Mouse (Mus musculus) lung, embryonic 16.5 days (tissue): ENCODE measurements around the gene Ttll5. TPM values are rescaled to one million over a fixed set of nuclear protein-coding genes. Genes with fewer than 3 reads are reported as not detected.

ENCODE experiments used
- ATAC-seq: fragments of 200-750 bp; cut with Nextera tagmentation; 2 replicates; pipeline ENCODE4 v1.8.0; 2017; ENCODE audit warnings: low read depth, mild to moderate bottlenecking, moderate library complexity
- H3K27ac ChIP-seq: fragments of 300-500 bp; sonication (generic); 2 replicates; pipeline ENCODE4 v1.5.1; 2014; ENCODE audit warnings: mild to moderate bottlenecking, control low read depth, low read length
- H3K27me3 ChIP-seq: fragments of 300-500 bp; sonication (generic); 2 replicates; pipeline ENCODE4 v1.6.1; 2014; ENCODE audit warnings: low read depth, low read length, mixed read lengths; ENCODE audit not compliant: control insufficient read depth, insufficient read depth
- H3K36me3 ChIP-seq: fragments of 300-500 bp; sonication (generic); 2 replicates; pipeline ENCODE4 v1.6.1; 2014; ENCODE audit warnings: low read length; ENCODE audit not compliant: control insufficient read depth, insufficient read depth
- H3K4me1 ChIP-seq: fragments of 300-500 bp; sonication (generic); replicated peaks from 2 replicates; pipeline ENCODE4 v1.6.1; 2014; ENCODE audit warnings: low read length, mixed read lengths; ENCODE audit not compliant: control insufficient read depth, insufficient read depth
- H3K4me2 ChIP-seq: fragments of 300-500 bp; sonication (generic); 2 replicates; pipeline ENCODE4 v1.6.1; 2014; ENCODE audit warnings: low read depth, low read length, control low read depth
- H3K4me3 ChIP-seq: fragments of 300-500 bp; sonication (generic); 2 replicates; pipeline ENCODE4 v1.5.1; 2014; ENCODE audit warnings: mild to moderate bottlenecking, low read length, control low read depth
- H3K9ac ChIP-seq: fragments of 300-500 bp; sonication (generic); 2 replicates; pipeline ENCODE4 v1.6.1; 2014; ENCODE audit warnings: low read length, control low read depth
- H3K9me3 ChIP-seq: fragments of 300-500 bp; sonication (generic); 2 replicates; pipeline ENCODE4 v1.6.1; 2016; ENCODE audit warnings: low read length; ENCODE audit not compliant: control insufficient read depth
- WGBS: fragments of 180-500 bp; shearing (Covaris S2); extraction: QIAGEN DNeasy Blood & Tissue Kit; methylation state at CpG from one replicate; pipeline ENCODE4 v1.1.7; 2014; 5-methylcytosine and 5-hydroxymethylcytosine counted together
- polyA plus RNA-seq: library from polyadenylated mRNA; unstranded; fragments of >200 nt; fragmentation: Nextera tagmentation; extraction: Ambion mirVana; gene quantifications from 2 replicates; pipeline ENCODE4 v1.2.1, GENCODE M21; 2015

The Ttll5 gene
- polyA plus RNA-seq: 15.5 and 17.5 TPM in 2 replicates

DNA sequence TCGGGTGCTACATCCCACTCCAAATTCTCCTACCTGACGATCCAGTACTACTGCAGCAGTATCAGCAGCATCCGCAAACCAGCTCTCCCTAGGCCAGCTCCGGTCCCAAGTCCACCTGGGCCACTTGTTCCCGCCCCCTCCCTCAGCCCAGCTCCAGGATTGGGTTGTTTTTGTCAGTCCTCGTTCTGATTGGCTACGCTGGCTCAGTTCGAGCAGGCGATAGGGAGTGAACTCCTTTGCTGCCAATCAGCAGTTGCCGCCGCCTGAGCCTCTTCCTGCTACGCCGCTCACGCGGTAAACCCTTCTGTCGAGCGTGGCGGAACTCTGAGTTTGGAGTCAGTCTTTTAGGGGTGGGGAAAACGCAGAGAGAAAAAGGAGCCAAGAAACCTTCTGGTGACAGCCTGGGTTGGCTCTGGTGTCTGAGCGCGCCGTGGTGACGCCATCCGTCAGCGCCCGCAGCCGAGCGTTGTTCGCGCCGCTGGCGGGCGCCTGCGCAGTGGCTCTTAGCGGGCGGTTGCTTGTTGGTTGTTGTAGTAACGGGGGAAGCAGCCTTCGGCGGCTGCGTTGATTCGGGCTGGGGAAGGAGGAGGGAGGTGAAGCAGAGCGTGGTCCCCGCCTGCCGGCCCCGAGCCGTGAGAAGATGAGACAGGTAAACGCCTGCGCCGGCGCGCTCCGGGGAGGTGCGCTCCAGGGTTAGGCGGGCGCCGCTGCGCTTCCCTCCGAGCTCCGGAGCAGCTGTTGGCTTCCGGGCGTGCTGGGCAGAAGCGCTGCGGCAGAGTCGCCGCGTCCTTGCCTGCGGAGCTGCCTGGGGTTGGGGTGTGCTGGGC lies at the start of gene Ttll5, which contains the start of gene Erg28:
Gene Ttll5, plus strand, starts transcription at position 222 of the 827 bp plus-strand sequence.
Gene Erg28, minus strand, starts transcription at position 113 of the 827 bp plus-strand sequence.
- ATAC-seq: peak; percentile 98
- Histone ChIP-seq H3K4me3 (peak within 1 kb of the TSS; percentile 90), H3K27ac (peak within 1 kb of the TSS; percentile 95), H3K36me3 (peaks cover 4% of the 10 kb centered on the region; the same call in 1 of the 2 replicates), H3K9ac (peak within 1 kb of the TSS; percentile 78), H3K9me3 (no peaks in the 10 kb centered on the region), H3K27me3 (no peaks in the 10 kb centered on the region), H3K4me2 (peak within 1 kb of the TSS; percentile 94), H3K4me1 (peaks cover 12% of the 10 kb centered on the region)
- under 1% methylated on average over 61 of the region's 67 CpGs for whole genome bisulfite sequencing

DNA sequence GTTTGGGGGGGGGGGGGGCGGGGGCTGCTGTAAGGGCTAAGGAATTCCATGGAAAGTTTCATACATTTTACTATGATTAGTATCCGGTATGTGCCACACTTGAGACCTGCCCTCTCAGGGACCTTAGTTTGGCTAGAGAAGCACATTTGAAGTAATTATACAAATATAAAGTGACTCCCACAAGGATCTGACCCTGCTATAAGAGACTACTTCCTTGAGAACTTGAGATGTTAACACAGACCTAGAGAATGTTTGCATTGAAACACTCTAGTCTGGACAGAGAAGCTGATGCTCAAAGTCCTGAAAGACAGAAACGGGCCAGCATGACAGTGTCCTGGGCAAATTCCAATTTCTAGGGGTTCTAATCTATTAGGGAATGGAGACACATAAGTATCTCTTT lies 45.5 kb upstream of the Ttll5 start:
- Histone ChIP-seq H3K9me3 (no peaks in the 10 kb centered on the region), H3K36me3 (no peaks in the 10 kb centered on the region), H3K4me3 (no peak overlapping the region), H3K27me3 (no peaks in the 10 kb centered on the region), H3K9ac (no peak overlapping the region), H3K4me1 (peaks cover 10% of the 10 kb centered on the region; the same call in 1 of the 2 replicates), H3K27ac (peak overlapping the region; percentile 62; the same call in 1 of the 2 replicates), H3K4me2 (no peak overlapping the region)
- peak; percentile 87 for ATAC-seq
- 24% methylated on average over 3 of the region's 3 CpGs for WGBS

- Histone ChIP-seq H3K27me3 (no peaks in the 10 kb centered on the region), H3K4me2 (no peak overlapping the region), H3K9ac (no peak overlapping the region), H3K36me3 (no peaks in the 10 kb centered on the region), H3K4me1 (peaks cover 10% of the 10 kb centered on the region; the same call in 1 of the 2 replicates), H3K9me3 (no peaks in the 10 kb centered on the region), H3K4me3 (no peak overlapping the region), H3K27ac (peak overlapping the region; percentile 1; the same call in 1 of the 2 replicates)
- ATAC-seq: no peak
- WGBS: 71% methylated on average over 5 of the region's 5 CpGs
Measured at GRCm38 (mm10) chr12:85779707-85780106, 44.8 kb upstream of the Ttll5 start.

DNA sequence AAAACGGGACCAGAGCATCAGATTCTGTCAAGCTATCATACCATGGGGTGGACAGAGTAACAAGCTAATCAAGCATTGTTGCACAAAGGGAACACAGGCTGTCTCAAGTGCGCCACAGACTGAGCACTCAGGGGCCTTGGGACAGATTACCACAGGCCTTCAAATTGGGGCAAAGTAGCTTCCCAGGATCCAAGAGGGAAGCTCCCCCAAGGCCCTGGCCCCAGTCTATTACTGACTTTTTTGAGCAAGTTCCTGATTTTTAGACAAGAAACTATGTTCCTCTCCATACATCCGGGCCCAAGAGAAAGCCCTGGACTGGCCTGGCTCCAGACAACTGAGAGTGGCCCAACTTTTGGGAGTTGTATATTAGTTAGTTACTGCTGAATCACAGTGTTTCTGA lies 42.9 kb upstream of the Ttll5 start:
- ATAC-seq: no peak
- Histone ChIP-seq H3K9me3 (no peaks in the 10 kb centered on the region), H3K27ac (no peak overlapping the region), H3K4me1 (peaks cover 10% of the 10 kb centered on the region; the same call in 1 of the 2 replicates), H3K4me3 (no peak overlapping the region), H3K36me3 (no peaks in the 10 kb centered on the region), H3K27me3 (no peaks in the 10 kb centered on the region), H3K9ac (no peak overlapping the region), H3K4me2 (no peak overlapping the region)
- WGBS: 83% methylated on average over 3 of the region's 3 CpGs

- 60% methylated on average over 19 of the region's 19 CpGs for WGBS
- Histone ChIP-seq H3K36me3 (no peaks in the 10 kb centered on the region), H3K27ac (no peak overlapping the region), H3K4me2 (no peak overlapping the region), H3K9ac (no peak overlapping the region), H3K9me3 (no peaks in the 10 kb centered on the region), H3K27me3 (no peaks in the 10 kb centered on the region), H3K4me3 (no peak overlapping the region), H3K4me1 (no peaks in the 10 kb centered on the region)
- ATAC-seq: no peak
Measured at GRCm38 (mm10) chr12:85784916-85785815, 39.3 kb upstream of the Ttll5 start.

GRCm38 (mm10) chr12:85792158-85792557 lies 32.3 kb upstream of the Ttll5 start:
- Histone ChIP-seq H3K4me3 (no peak overlapping the region), H3K4me2 (no peak overlapping the region), H3K9me3 (no peaks in the 10 kb centered on the region), H3K36me3 (no peaks in the 10 kb centered on the region), H3K27ac (no peak overlapping the region), H3K27me3 (no peaks in the 10 kb centered on the region), H3K4me1 (no peaks in the 10 kb centered on the region), H3K9ac (no peak overlapping the region)
- WGBS: 85% methylated on average over 4 of the region's 4 CpGs
- ATAC-seq: no peak

DNA sequence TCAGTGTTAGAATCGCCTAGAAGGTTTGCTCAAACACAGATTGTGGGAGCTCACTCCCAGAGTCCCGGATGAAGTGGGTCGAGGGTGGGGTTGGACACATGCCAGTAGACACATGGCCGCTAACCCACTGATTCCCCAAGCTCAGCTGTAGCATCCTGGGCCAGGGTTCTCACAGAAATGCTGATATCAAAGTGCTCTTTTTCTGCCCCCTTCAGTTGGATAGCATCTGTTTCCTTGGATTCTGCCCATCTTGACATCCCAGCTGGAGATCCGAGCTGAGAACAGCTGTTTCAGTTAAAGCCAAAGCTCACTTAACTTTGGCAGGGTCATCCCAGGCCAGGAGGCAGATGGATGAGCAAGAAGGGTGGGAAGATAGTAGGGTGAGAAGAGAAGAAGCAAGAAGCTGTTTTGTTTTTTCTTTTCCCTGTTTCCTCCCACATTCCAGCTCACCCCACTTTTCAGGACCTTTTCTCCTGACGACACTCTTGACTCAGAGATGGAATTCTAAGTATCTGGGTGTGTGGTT lies 31.6 kb upstream of the Ttll5 start:
- Histone ChIP-seq H3K9ac (no peak overlapping the region), H3K27ac (no peak overlapping the region), H3K9me3 (no peaks in the 10 kb centered on the region), H3K4me3 (no peak overlapping the region), H3K27me3 (no peaks in the 10 kb centered on the region), H3K4me1 (no peaks in the 10 kb centered on the region), H3K36me3 (no peaks in the 10 kb centered on the region), H3K4me2 (no peak overlapping the region)
- ATAC-seq: peak; percentile 47; the same call in 1 of the 2 replicates
- 22% methylated on average over 6 of the region's 6 CpGs for WGBS

DNA sequence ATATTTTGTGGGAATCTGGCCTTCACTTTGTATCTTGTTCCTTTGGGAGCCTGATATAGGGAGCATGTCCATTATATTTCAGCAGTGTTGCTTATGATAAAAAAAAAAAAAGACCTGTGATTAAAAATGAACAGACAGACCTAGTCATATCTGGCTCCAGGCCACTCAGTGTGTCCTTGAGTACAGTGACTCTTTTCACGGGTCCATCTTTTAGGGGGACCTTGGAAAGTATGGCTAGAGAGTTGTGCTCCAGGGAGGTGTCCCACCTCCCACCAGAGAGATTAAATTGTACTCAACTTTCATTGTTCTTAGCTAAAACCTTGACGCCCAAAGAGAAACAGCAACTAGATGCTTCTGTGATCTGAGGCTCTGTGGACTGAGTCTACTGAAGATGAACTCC lies 30.4 kb upstream of the Ttll5 start:
- H3K4me2 ChIP-seq: no peak overlapping the region
- ATAC-seq: no peak
- H3K4me1 ChIP-seq: no peaks in the 10 kb centered on the region
- no peak overlapping the region for H3K9ac ChIP-seq
- no peak overlapping the region for H3K4me3 ChIP-seq
- H3K27me3 ChIP-seq: no peaks in the 10 kb centered on the region
- H3K9me3 ChIP-seq: no peaks in the 10 kb centered on the region
- WGBS: 80% methylated on average over 2 of the region's 2 CpGs
- H3K36me3 ChIP-seq: no peaks in the 10 kb centered on the region
- H3K27ac ChIP-seq: no peak overlapping the region

DNA sequence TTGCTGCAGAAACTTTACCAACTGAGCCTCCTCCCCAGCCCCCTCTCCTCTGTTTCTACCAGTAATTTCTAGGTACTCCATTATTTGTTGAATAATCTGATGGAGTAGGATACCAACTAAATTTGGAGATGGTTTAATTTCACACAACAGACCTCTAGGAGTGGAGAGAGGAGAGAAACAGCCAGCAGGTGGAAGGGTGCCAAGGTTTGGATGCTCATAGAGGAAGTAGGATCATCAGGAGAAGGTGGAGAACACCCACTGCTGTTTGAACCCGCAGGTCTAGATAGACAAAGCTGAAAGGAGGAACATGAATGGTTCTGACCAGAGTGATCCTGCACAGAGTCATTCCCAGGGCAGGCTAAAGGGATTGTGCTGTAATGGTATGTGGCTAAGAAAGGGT lies 28.9 kb upstream of the Ttll5 start:
- no peak for ATAC-seq
- Histone ChIP-seq H3K36me3 (no peaks in the 10 kb centered on the region), H3K4me3 (no peak overlapping the region), H3K9me3 (no peaks in the 10 kb centered on the region), H3K4me1 (no peaks in the 10 kb centered on the region), H3K27me3 (no peaks in the 10 kb centered on the region), H3K4me2 (no peak overlapping the region), H3K9ac (no peak overlapping the region), H3K27ac (no peak overlapping the region)
- 76% methylated on average over 1 of the region's 1 CpGs for WGBS
